Mouse (Mus musculus) kidney, embryonic 15.5 days (tissue): ENCODE measurements around the gene H2-Ob. TPM values are rescaled to one million over a fixed set of nuclear protein-coding genes. Genes with fewer than 3 reads are reported as not detected.
"Not testable (repeated sequence)": the region's sequence is repeated elsewhere in the genome, so short reads cannot be mapped to it uniquely, and the experiment has no call there.

Source experiments
- ATAC-seq: fragments of 200-750 bp; cut with Nextera tagmentation; replicated peaks from 2 replicates; pipeline ENCODE4 v1.8.0; 2017; ENCODE audit warnings: moderate TSS enrichment; ENCODE audit not compliant: low FRiP score
- H3K27ac ChIP-seq: fragments of 300-500 bp; sonication (generic); 2 replicates; pipeline ENCODE4 v1.5.1; 2015; ENCODE audit warnings: mild to moderate bottlenecking, inconsistent platforms
- H3K27me3 ChIP-seq: fragments of 300-500 bp; sonication (generic); 2 replicates; pipeline ENCODE4 v1.6.1; 2015; ENCODE audit warnings: inconsistent platforms
- H3K36me3 ChIP-seq: fragments of 300-500 bp; sonication (generic); 2 replicates; pipeline ENCODE4 v1.6.1; 2015; ENCODE audit warnings: inconsistent platforms
- H3K4me1 ChIP-seq: fragments of 300-500 bp; sonication (generic); 2 replicates; pipeline ENCODE4 v1.6.1; 2015; ENCODE audit warnings: inconsistent platforms
- H3K4me2 ChIP-seq: fragments of 300-500 bp; sonication (generic); 2 replicates; pipeline ENCODE4 v1.6.1; 2015; ENCODE audit warnings: moderate library complexity, mild to moderate bottlenecking, inconsistent platforms
- H3K4me3 ChIP-seq: fragments of 300-500 bp; sonication (generic); replicated peaks from 2 replicates; pipeline ENCODE4 v1.5.1; 2015; ENCODE audit warnings: mild to moderate bottlenecking, inconsistent platforms
- H3K9ac ChIP-seq: fragments of 300-500 bp; sonication (generic); 2 replicates; pipeline ENCODE4 v1.6.1; 2015; ENCODE audit warnings: mild to moderate bottlenecking, inconsistent platforms
- H3K9me3 ChIP-seq: fragments of 300-500 bp; sonication (generic); replicated peaks from 2 replicates; pipeline ENCODE4 v1.6.1; 2016; ENCODE audit warnings: inconsistent platforms
- WGBS: fragments of 180-500 bp; shearing (Covaris S2); methylation state at CpG from one replicate; pipeline ENCODE4 v1.1.7; 2015; ENCODE audit warnings: mixed read lengths; 5-methylcytosine and 5-hydroxymethylcytosine counted together
- polyA plus RNA-seq: library from polyadenylated mRNA; unstranded; fragments of >200 nt; fragmentation: Nextera tagmentation; extraction: Ambion mirVana; gene quantifications from 2 replicates; pipeline ENCODE4 v1.2.1, GENCODE M21; 2015

H2-Ob gene
- polyA plus RNA-seq, 1 experiment from 2014 or later: 0.13 TPM

- Histone ChIP-seq H3K36me3 (no peaks in the 10 kb centered on the region), H3K4me1 (peaks cover 20% of the 10 kb centered on the region), H3K27ac (no peak overlapping the region), H3K27me3 (peaks cover 91% of the 10 kb centered on the region), H3K4me3 (no peak overlapping the region), H3K9ac (no peak overlapping the region), H3K4me2 (no peak overlapping the region), H3K9me3 (no peaks in the 10 kb centered on the region)
- 54% methylated on average over 3 of the region's 3 CpGs for WGBS
- ATAC-seq: no peak
Measured at GRCm38 (mm10) chr17:34209680-34210079, 29.0 kb upstream of the H2-Ob start.

DNA sequence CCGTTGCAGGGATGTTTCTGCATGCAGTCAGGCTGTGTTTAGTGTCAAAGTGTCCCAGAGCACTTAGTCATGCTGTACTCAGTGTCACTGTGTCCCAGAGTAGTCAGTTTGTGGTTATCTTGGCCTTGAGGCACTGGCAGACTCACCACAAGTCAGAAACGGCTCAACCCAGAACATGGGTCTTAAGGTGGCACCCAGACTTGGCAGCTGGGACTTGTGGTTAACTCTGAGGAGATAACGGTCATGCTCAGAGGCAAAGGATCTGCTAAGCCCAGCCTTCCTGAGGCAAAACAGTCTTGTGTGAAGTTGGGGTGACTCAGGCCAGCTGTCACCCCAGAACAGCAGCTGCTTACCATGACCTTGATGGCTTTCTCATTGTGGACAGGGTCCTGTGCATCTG lies 28.1 kb upstream of the H2-Ob start:
- peaks cover 88% of the 10 kb centered on the region for H3K27me3 ChIP-seq
- no peak overlapping the region for H3K9ac ChIP-seq
- H3K4me3 ChIP-seq: no peak overlapping the region
- no peak overlapping the region for H3K27ac ChIP-seq
- 72% methylated on average over 3 of the region's 3 CpGs for WGBS
- ATAC-seq: no peak
- peaks cover 12% of the 10 kb centered on the region; the same call in 1 of the 2 replicates for H3K4me1 ChIP-seq
- H3K9me3 ChIP-seq: no peaks in the 10 kb centered on the region
- no peaks in the 10 kb centered on the region for H3K36me3 ChIP-seq
- no peak overlapping the region for H3K4me2 ChIP-seq

DNA sequence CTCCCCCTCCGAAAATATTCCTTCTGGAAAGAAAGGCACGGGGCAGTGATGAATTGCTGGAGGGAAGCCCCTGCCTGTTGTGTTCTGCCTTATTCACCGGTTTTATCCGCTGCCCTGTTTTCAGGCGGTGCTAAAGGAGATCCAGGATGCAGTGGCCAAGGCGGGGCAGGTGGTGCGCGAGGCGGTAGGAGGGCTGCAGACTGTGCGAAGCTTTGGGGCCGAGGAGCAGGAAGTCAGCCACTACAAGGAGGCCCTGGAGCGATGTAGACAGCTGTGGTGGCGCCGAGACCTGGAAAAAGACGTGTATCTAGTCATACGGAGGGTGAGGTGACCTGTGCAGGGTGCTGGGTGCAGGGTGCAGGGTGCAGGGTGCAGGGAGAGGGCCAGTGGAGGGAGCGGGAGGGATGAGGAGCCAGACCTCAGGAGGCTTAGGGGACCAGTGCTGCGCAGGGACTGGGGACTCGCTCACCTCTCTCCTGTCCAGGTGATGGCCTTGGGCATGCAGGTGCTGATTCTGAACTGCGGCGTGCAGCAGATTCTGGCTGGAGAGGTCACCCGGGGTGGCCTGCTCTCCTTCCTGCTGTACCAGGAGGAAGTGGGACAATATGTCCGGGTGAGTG lies 26.8 kb upstream of the H2-Ob start:
- no peaks in the 10 kb centered on the region for H3K9me3 ChIP-seq
- ATAC-seq: no peak
- no peaks in the 10 kb centered on the region for H3K36me3 ChIP-seq
- WGBS: 20% methylated on average over 23 of the region's 23 CpGs
- no peak overlapping the region for H3K9ac ChIP-seq
- peaks cover 84% of the 10 kb centered on the region for H3K27me3 ChIP-seq
- no peak overlapping the region for H3K4me3 ChIP-seq
- H3K4me2 ChIP-seq: no peak overlapping the region
- H3K4me1 ChIP-seq: 0 out of 2 replicates have a peak, but pooled peaks cover 10% of the 10 kb centered on the region
- no peak overlapping the region for H3K27ac ChIP-seq

DNA sequence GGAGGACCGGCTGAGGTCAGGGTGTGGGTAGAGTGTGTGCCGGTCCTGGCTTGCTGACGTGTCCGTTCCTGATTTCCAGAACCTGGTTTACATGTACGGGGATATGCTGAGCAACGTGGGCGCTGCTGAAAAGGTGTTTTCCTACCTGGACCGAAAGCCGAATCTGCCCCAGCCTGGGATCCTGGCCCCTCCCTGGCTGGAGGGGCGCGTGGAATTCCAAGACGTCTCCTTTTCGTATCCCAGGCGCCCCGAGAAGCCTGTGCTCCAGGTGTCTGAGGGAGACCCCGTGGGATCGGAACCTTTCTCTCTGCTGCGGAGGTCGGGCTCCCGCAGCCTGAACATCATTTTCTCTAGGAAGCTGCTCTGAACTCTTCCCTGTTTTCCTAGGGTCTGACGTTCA lies 24.8 kb upstream of the H2-Ob start:
- H3K9ac ChIP-seq: no peak overlapping the region
- no peak for ATAC-seq
- no peak overlapping the region for H3K4me3 ChIP-seq
- peak overlapping the region; percentile 33 for H3K4me2 ChIP-seq
- WGBS: 42% methylated on average over 21 of the region's 21 CpGs
- H3K27me3 ChIP-seq: peaks cover 73% of the 10 kb centered on the region
- 0 out of 2 replicates have a peak, but pooled peaks cover 10% of the 10 kb centered on the region for H3K4me1 ChIP-seq
- no peaks in the 10 kb centered on the region for H3K36me3 ChIP-seq
- H3K9me3 ChIP-seq: no peaks in the 10 kb centered on the region
- no peak overlapping the region for H3K27ac ChIP-seq

GRCm38 (mm10) chr17:34215176-34215575 lies 23.5 kb upstream of the H2-Ob start:
- Histone ChIP-seq H3K4me3 (no peak overlapping the region), H3K9me3 (no peaks in the 10 kb centered on the region), H3K9ac (no peak overlapping the region), H3K27me3 (peaks cover 60% of the 10 kb centered on the region), H3K4me2 (no peak overlapping the region), H3K36me3 (no peaks in the 10 kb centered on the region), H3K27ac (no peak overlapping the region), H3K4me1 (0 out of 2 replicates have a peak, but pooled peaks cover 10% of the 10 kb centered on the region)
- no peak for ATAC-seq
- WGBS: 88% methylated on average over 12 of the region's 12 CpGs

- no peak overlapping the region for H3K27ac ChIP-seq
- no peak overlapping the region for H3K9ac ChIP-seq
- no peak overlapping the region for H3K4me3 ChIP-seq
- H3K4me2 ChIP-seq: no peak overlapping the region
- peaks cover 38% of the 10 kb centered on the region for H3K27me3 ChIP-seq
- no peaks in the 10 kb centered on the region for H3K36me3 ChIP-seq
- H3K9me3 ChIP-seq: no peaks in the 10 kb centered on the region
- 0 out of 2 replicates have a peak, but pooled peaks cover 5% of the 10 kb centered on the region for H3K4me1 ChIP-seq
- WGBS: 87% methylated on average over 8 of the region's 8 CpGs
- no peak for ATAC-seq
Measured at GRCm38 (mm10) chr17:34217216-34217928, 21.3 kb upstream of the H2-Ob start.

GRCm38 (mm10) chr17:34217986-34218385 lies 20.7 kb upstream of the H2-Ob start:
- H3K4me1 ChIP-seq: 0 out of 2 replicates have a peak, but pooled peaks cover 5% of the 10 kb centered on the region
- H3K4me2 ChIP-seq: no peak overlapping the region
- H3K36me3 ChIP-seq: no peaks in the 10 kb centered on the region
- no peak overlapping the region for H3K4me3 ChIP-seq
- WGBS: 89% methylated on average over 5 of the region's 5 CpGs
- no peak for ATAC-seq
- no peaks in the 10 kb centered on the region for H3K9me3 ChIP-seq
- peaks cover 32% of the 10 kb centered on the region for H3K27me3 ChIP-seq
- H3K27ac ChIP-seq: no peak overlapping the region
- no peak overlapping the region for H3K9ac ChIP-seq

DNA sequence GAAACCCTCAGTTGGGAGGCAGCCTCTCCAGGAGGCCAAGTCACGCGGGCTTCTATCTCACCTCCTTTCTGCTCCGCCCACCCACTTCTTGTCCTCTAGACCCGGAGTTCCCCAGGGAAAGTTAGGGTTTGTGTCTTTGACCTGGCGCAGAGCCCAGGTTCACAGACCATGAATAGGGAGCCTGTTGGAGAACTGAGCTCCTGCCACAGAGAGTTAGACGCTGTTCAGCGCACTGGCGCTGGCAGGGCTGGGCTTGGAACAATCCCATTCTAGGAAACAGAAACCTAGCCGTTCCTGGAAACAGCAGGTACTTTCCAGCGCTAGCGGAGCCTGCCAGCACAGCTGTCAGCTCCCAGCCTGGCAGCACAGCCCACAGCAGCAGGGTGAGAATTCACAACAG lies 20.0 kb upstream of the H2-Ob start:
- WGBS: 81% methylated on average over 11 of the region's 11 CpGs
- no peak overlapping the region for H3K9ac ChIP-seq
- H3K4me1 ChIP-seq: 0 out of 2 replicates have a peak, but pooled peaks cover 5% of the 10 kb centered on the region
- H3K27ac ChIP-seq: no peak overlapping the region
- H3K27me3 ChIP-seq: peaks cover 25% of the 10 kb centered on the region
- ATAC-seq: no peak
- H3K36me3 ChIP-seq: no peaks in the 10 kb centered on the region
- H3K9me3 ChIP-seq: no peaks in the 10 kb centered on the region
- H3K4me3 ChIP-seq: no peak overlapping the region
- H3K4me2 ChIP-seq: no peak overlapping the region

- not testable (repeated sequence) for H3K9ac ChIP-seq, H3K4me1 ChIP-seq, ATAC-seq, H3K9me3 ChIP-seq, H3K36me3 ChIP-seq, H3K27ac ChIP-seq, H3K4me3 ChIP-seq, H3K4me2 ChIP-seq
- WGBS: 86% methylated on average over 9 of the region's 11 CpGs
- H3K27me3 ChIP-seq: peaks cover 21% of the 10 kb centered on the region
Measured at GRCm38 (mm10) chr17:34219096-34219495, 19.6 kb upstream of the H2-Ob start.

DNA sequence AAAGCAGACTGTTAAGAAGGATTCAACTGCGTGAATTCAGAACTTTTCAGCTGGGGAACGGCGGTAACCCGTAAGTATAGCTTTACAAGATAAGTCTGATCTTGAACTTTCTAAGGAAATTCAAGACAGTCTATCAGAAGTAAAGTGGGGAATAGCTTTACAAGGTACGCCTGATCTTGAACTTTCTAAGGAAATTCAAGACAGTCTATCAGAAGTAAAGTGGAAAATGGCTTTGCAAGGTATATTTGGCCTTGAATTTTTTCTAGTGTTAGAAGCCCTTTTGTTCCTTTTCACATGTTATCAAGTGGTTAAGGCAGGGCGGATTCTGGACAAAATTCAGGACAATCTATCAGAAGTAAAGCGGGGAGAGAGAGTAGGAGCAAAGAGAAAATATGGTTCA lies 18.9 kb upstream of the H2-Ob start:
- H3K9ac ChIP-seq, H3K9me3 ChIP-seq, H3K4me3 ChIP-seq, H3K4me2 ChIP-seq, H3K27ac ChIP-seq, H3K4me1 ChIP-seq, H3K36me3 ChIP-seq, ATAC-seq: not testable (repeated sequence)
- 99% methylated on average over 6 of the region's 7 CpGs for WGBS
- peaks cover 14% of the 10 kb centered on the region; the same call in 1 of the 2 replicates for H3K27me3 ChIP-seq

DNA sequence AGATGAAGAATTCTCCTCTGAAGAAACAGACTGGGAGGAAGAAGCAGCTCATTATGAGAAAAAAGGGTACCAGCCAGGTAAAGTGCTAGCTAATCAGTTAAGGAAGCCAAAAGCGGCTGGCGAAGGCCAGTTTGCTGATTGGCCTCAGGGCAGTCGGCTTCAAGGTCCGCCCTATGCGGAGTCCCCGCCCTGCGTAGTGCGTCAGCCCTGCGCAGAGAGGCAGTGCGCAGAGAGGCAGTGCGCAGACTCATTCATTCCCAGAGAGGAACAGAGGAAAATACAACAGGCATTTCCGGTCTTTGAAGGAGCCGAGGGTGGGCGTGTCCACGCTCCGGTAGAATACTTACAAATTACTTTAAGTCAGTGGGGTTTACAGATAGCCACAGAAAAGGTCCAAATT lies 18.3 kb upstream of the H2-Ob start:
- 96% methylated on average over 4 of the region's 16 CpGs for WGBS
- H3K9ac ChIP-seq, H3K27me3 ChIP-seq, H3K4me2 ChIP-seq, H3K9me3 ChIP-seq, ATAC-seq, H3K27ac ChIP-seq, H3K4me3 ChIP-seq, H3K36me3 ChIP-seq, H3K4me1 ChIP-seq: not testable (repeated sequence)

DNA sequence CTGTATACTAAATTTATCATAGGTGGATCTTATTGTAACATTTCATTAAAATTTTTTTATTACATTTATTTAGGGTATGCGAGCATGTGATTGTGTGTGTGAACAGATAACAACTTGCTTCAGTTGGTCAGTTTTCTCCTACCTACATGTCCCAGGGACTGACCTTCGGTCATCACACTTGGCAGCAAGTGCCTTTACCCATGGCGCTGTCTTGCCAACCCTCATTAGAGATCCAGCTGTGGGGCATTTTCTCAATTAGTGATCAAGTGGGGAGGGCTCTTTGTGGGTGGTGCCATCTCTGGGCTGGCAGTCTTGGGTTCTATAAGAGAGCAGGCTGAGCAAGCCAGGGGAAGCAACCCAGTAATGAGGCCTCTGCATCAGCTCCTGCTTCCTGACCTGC lies 13.9 kb upstream of the H2-Ob start:
- Histone ChIP-seq H3K27ac (no peak overlapping the region), H3K4me2 (no peak overlapping the region), H3K9ac (no peak overlapping the region), H3K9me3 (peaks cover 12% of the 10 kb centered on the region; the same call in 1 of the 2 replicates), H3K27me3 (no peaks in the 10 kb centered on the region), H3K4me1 (no peaks in the 10 kb centered on the region), H3K36me3 (no peaks in the 10 kb centered on the region), H3K4me3 (no peak overlapping the region)
- 93% methylated on average over 3 of the region's 3 CpGs for WGBS
- no peak for ATAC-seq
